Mouse (Mus musculus) bone marrow, adult 2 months (tissue): Measurements from ENCODE around the gene Als2. TPM values are rescaled to one million over a fixed set of nuclear protein-coding genes. Genes with fewer than 3 reads are reported as not detected.

Experiments used
- H3K27ac ChIP-seq: fragments of 200-500 bp; 2 replicates; pipeline ENCODE4 v1.5.1; 2012; ENCODE audit warnings: low read depth, mild to moderate bottlenecking, control low read depth, inconsistent platforms, low read length; ENCODE audit not compliant: control insufficient read depth, poor library complexity, insufficient read depth
- H3K4me1 ChIP-seq: fragments of 200-500 bp; 2 replicates; pipeline ENCODE4 v1.6.1; 2011; ENCODE audit warnings: low read length; ENCODE audit not compliant: control insufficient read depth, insufficient read depth
- H3K4me3 ChIP-seq: fragments of 200-500 bp; replicated peaks from 2 replicates; pipeline ENCODE3; 2011; ENCODE audit warnings: mild to moderate bottlenecking, low read depth, low read length, control low read depth; ENCODE audit not compliant: control insufficient read depth
- CTCF ChIP-seq: fragments of 200-500 bp; IDR thresholded peaks from 2 replicates; pipeline ENCODE4 v1.5.1; 2011; ENCODE audit warnings: low read length, control low read depth; ENCODE audit not compliant: control insufficient read depth, insufficient read depth
- POLR2A ChIP-seq: fragments of 200-500 bp; IDR thresholded peaks from 2 replicates; pipeline ENCODE4 v1.6.1; 2011; ENCODE audit warnings: low read depth, mild to moderate bottlenecking, control low read depth, low read length, borderline replicate concordance; ENCODE audit not compliant: control insufficient read depth
- WGBS: fragments of 180-500 bp; shearing (Covaris S2); methylation state at CpG from one replicate; pipeline ENCODE4 v1.1.7; 2018; 5-methylcytosine and 5-hydroxymethylcytosine counted together
- polyA plus RNA-seq: library from polyadenylated mRNA; stranded (reverse); fragments of >200 nt; gene quantifications from 2 replicates; pipeline ENCODE4 v1.2.4, GENCODE M21; 2011; ENCODE audit warnings: low replicate concordance; ENCODE audit not compliant: missing spikeins, insufficient read depth, insufficient read length

Als2 gene
- polyA plus RNA-seq, 1 experiment = 8.0 TPM

- Histone ChIP-seq H3K27ac (no peak overlapping the region), H3K4me3 (no peak overlapping the region), H3K4me1 (no peaks in the 10 kb centered on the region)
- whole genome bisulfite sequencing = 86% methylated on average over 4 of the region's 4 CpGs
- no peak for TF ChIP-seq CTCF
- no peak for TF ChIP-seq POLR2A
Measured at GRCm38 (mm10) chr1:59157846-59158245, 79.2 kb downstream of the Als2 start.

- WGBS = 82% methylated on average over 4 of the region's 4 CpGs
- no peaks in the 10 kb centered on the region for H3K4me1 ChIP-seq
- no peak overlapping the region for H3K27ac ChIP-seq
- H3K4me3 ChIP-seq = no peak overlapping the region
- TF ChIP-seq POLR2A (no peak), CTCF (no peak)
Measured at GRCm38 (mm10) chr1:59152346-59152745, 84.7 kb downstream of the Als2 start.

DNA sequence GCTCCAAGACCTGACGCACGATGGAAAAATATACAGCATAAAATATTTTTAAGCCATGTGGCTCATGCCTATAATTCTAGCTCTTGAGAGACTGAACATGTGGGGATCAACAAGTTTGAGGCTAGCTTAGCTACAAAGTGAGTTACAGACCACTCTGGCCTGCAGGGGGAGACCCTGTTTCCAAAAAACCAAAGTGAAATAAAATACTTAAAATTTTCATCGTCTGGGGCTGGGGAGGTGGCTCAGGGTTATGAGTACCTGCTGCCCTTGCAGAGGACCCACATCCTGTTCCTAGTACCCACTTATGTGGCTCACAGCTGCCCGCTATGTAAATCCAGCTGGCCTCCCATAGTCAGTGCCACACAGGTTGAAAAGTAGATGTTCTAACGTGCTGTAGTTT is 86.5 kb downstream of the Als2 start:
- no peak overlapping the region for H3K4me3 ChIP-seq
- no peak for TF ChIP-seq POLR2A
- TF ChIP-seq CTCF = no peak
- WGBS = 47% methylated on average over 5 of the region's 5 CpGs
- no peaks in the 10 kb centered on the region for H3K4me1 ChIP-seq
- no peak overlapping the region for H3K27ac ChIP-seq

- TF ChIP-seq CTCF (peak; percentile 65), POLR2A (no peak)
- no peak overlapping the region for H3K27ac ChIP-seq
- H3K4me3 ChIP-seq = no peak overlapping the region
- WGBS = 80% methylated on average over 10 of the region's 10 CpGs
- H3K4me1 ChIP-seq = no peaks in the 10 kb centered on the region
Measured at GRCm38 (mm10) chr1:59144543-59144942, 92.5 kb downstream of the Als2 start.

DNA sequence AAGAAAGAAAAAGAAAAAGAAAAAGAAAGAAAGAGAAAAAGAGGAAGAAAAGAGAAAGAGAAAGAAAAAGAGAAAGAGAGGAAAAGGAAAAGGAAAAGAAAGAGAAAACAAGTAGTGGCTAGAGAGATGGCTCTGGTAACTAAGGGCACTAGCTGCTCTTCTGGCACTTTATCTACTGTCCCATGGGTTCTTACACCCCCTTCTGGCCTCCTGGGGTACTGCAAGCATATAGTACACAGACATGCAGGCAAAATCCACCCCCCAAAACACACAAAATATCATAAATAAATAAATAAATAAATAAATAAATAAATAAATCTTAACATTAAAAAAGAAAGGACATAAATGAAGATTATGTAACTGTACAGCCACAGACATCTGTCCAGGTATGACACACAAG is 94.2 kb downstream of the Als2 start:
- no peak overlapping the region for H3K27ac ChIP-seq
- TF ChIP-seq POLR2A (no peak), CTCF (peak; percentile 64)
- no peak overlapping the region for H3K4me3 ChIP-seq
- H3K4me1 ChIP-seq = no peaks in the 10 kb centered on the region

GRCm38 (mm10) chr1:59134419-59134818 is 102.6 kb downstream of the Als2 start:
- WGBS = 67% methylated on average over 5 of the region's 5 CpGs
- Histone ChIP-seq H3K4me1 (no peaks in the 10 kb centered on the region), H3K27ac (no peak overlapping the region), H3K4me3 (no peak overlapping the region)
- TF ChIP-seq POLR2A (no peak), CTCF (no peak)

DNA sequence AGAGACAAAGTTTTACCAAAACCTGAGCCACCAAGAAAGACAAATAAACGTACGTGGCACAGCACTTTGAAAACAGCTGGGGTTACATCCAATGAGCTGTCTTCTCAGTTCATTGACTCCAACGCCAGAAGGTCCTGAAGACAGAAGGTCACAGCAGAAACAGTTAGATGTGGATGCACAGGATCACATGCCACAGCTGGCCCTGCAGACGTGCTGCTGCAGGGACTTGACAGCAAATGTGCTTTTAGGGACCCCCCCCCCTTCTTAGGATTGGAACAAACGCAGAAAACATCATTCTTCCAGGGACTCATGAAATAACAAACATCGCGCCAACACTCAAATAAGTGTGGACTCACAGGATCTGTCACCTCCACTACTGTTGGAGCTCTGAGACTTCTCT is 108.2 kb downstream of the Als2 start:
- TF ChIP-seq POLR2A (no peak), CTCF (no peak)
- H3K4me1 ChIP-seq = no peaks in the 10 kb centered on the region
- 77% methylated on average over 7 of the region's 7 CpGs for WGBS
- no peak overlapping the region for H3K27ac ChIP-seq
- no peak overlapping the region for H3K4me3 ChIP-seq

- TF ChIP-seq CTCF (no peak), POLR2A (no peak)
- H3K4me3 ChIP-seq = no peak overlapping the region
- H3K27ac ChIP-seq = no peak overlapping the region
- WGBS = 79% methylated on average over 5 of the region's 5 CpGs
- H3K4me1 ChIP-seq = no peaks in the 10 kb centered on the region
Measured at GRCm38 (mm10) chr1:59125558-59125957, 111.5 kb downstream of the Als2 start.

DNA sequence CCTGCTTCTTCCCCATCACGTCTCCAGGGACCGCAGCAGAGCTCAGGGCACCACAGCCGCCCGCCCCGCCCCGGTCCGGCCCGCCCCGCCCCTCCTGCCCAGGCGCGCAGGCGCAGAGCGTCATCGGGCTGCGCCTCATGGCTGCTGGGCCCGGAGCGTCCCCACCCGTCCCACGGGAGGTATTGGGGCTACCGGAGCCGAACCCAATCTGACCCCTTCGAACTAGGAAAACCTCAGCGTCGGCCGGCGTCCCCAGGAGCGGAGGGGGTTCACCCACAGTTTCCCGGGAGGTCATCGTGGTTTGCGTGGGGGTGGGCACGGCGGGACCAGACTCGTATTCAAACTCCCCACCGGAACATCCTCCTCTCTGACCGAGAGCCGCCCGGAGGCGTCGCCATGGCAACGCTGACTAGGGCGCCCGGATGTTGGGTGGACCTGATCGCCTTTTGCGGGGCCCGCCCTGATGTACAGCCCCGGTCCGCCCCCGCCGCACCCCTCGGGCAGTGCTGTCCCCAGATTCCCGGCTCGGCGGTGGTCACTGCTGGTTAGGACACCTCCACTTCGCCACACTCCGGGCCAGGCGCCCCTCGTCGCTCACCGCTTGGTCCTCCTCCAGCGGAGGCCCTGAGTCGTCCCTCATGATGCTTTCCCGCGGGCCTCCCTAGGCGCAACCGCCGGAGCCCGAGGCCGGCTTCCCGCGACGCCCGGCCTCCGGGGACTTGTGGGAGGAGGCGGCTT is 117.1 kb downstream of the Als2 start, which contains the start of gene Tmem237:
Tmem237 (minus strand) TSS at position 689 of the 738 bp plus-strand sequence.
- WGBS = under 1% methylated on average over 74 of the region's 74 CpGs
- H3K4me1 ChIP-seq = no peaks in the 10 kb centered on the region
- peak within 1 kb of the TSS; percentile 91 for H3K4me3 ChIP-seq
- no peak for TF ChIP-seq CTCF
- peak; percentile 45; the same call in 1 of the 2 replicates for TF ChIP-seq POLR2A
- peak within 1 kb of the TSS; percentile 34; the same call in 1 of the 2 replicates for H3K27ac ChIP-seq

Other genes starting within 250 kb of the Als2 start
- gene C2cd6, start 142.3 kb downstream of the Als2 start, polyA plus RNA-seq = not detected in 2 replicates
- gene Tmem237, start 116.8 kb downstream of the Als2 start, polyA plus RNA-seq = 2.3 TPM in 1 of 2 replicates, not detected in the other
- gene Mpp4, start 73.8 kb downstream of the Als2 start, polyA plus RNA-seq = 0.72 and 1.4 TPM in 2 replicates
- gene Cdk15, start 19.7 kb upstream of the Als2 start, polyA plus RNA-seq = not detected in 2 replicates
- 3.3 TPM in 1 of 2 replicates, not detected in the other for gene Fzd7, start 245.2 kb upstream of the Als2 start, polyA plus RNA-seq